Mouse (Mus musculus) lung, adult 2 months (tissue): Measurements from ENCODE around the gene Ptk7. TPM values are rescaled to one million over a fixed set of nuclear protein-coding genes. Genes with fewer than 3 reads are reported as not detected.

Experiments
- DNase-seq: peaks from one replicate; pipeline ENCODE4 v3.0.0; 2022
- H3K4me1 ChIP-seq: fragments of 200-500 bp; 2 replicates; pipeline ENCODE4 v1.6.1; 2011; ENCODE audit warnings: low read length; ENCODE audit not compliant: control insufficient read depth, insufficient read depth
- H3K4me3 ChIP-seq: fragments of 200-500 bp; replicated peaks from 2 replicates; pipeline ENCODE3; 2011; ENCODE audit warnings: low read depth, mild to moderate bottlenecking, control low read depth, low read length; ENCODE audit errors: extremely low read depth
- CTCF ChIP-seq: fragments of 200-500 bp; IDR thresholded peaks from 2 replicates; pipeline ENCODE4 v1.5.1; 2011; ENCODE audit warnings: mild to moderate bottlenecking, low read length, control low read depth; ENCODE audit not compliant: insufficient read depth
- POLR2A ChIP-seq: fragments of 200-500 bp; IDR thresholded peaks from 2 replicates; pipeline ENCODE4 v1.6.1; 2011; ENCODE audit warnings: low read depth, mild to moderate bottlenecking, control low read depth, low read length, borderline replicate concordance; ENCODE audit errors: extremely low read depth
- WGBS: fragments of 180-500 bp; shearing (Covaris S2); methylation state at CpG from one replicate; pipeline ENCODE4 v1.1.7; 2018; 5-methylcytosine and 5-hydroxymethylcytosine counted together
- polyA plus RNA-seq: library from polyadenylated mRNA; depleted of rRNA; stranded (reverse); fragments of >200 nt; gene quantifications from 2 replicates; pipeline ENCODE4 v1.2.3, GENCODE M21; 2012

The Ptk7 gene
- polyA plus RNA-seq, 1 experiment = 57.3 TPM

DNA sequence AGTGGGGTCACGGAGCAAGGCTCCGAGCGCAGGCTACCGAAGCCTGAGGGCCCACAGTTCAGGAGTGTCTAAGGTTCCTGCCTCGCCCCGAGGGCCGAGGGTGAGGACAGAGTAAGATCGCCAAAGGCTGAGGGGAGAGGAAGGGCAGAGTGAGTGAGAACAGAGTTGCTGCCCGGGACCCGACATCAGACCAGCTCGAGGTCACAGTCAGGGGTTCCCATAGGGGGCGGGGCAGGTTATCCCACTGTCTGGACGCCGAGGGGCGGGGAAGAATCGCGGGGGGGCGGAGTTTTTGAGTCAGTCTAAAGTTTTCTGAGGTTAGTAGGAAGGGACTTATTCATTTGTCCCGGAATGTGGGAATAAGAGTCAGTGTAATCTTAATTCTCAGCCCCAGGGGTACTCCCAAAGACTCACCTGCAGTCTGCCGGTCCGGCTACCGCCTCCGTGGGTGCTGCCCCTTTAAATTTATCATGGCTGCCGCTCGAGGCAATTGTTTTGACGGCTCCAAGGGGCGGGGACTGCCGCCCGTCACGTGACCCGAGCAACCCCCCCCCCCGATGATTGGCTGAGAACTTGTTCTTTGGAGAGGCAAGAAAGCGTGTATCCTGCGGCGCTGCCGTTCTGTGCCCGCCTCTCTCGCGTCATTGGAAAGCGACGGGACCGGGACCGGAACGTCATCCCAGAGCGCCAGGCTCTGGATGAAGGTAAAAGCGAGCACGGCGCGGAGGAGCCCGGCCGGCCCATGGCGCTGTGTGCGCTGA, 16.4 kb upstream of the Ptk7 start, which contains the start of the genes Klc4 and Mrpl2:
Gene Klc4, minus strand, starts transcription at position 462 of the 761 bp plus-strand sequence.
Gene Mrpl2, plus strand, starts transcription at position 669 of the 761 bp plus-strand sequence.
- Histone ChIP-seq H3K4me1 (peaks cover 12% of the 10 kb centered on the region), H3K4me3 (peak within 1 kb of the TSS; percentile 90)
- DNase-seq = peak; percentile 99
- TF ChIP-seq CTCF (no peak), POLR2A (peak; percentile 90)
- under 1% methylated on average over 53 of the region's 53 CpGs for WGBS

GRCm38 (mm10) chr17:46644916-46645475, 15.7 kb upstream of the Ptk7 start:
- 5% methylated on average over 11 of the region's 11 CpGs for WGBS
- Histone ChIP-seq H3K4me1 (peaks cover 11% of the 10 kb centered on the region), H3K4me3 (peak overlapping the region; percentile 90)
- TF ChIP-seq CTCF (no peak), POLR2A (peak; percentile 21; the same call in 1 of the 2 replicates)
- DNase-seq = peak; percentile 75

DNA sequence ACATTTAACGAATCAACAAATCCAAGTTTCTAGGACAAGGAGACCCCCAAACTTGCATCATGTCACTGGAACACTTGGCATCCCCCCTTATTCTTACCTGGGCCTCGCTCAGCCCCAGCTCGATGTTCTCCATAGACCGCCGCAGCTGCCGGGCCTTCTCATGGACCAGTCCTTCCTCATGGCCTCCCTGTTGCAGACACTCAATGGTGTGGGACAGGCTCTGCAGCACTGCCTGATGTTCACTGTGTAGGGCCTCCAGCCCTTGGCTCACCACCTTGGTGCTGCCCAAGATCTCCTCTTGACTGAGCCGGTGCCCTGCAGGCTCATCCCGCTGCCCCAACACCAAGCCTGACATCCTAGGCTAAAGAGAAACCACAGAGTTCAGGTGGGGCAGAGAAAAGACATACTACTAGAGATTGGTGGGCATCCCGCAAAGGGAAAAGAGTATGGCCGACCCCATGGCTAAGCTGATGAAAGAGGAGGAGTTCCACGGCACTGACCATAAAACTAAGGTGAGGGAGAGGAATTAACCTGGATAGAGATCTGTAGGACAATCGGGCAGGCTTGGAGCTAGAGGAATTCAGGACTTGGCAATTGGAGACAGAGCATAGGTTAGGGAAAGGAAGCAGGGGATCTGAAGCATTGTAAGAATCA, 15.0 kb upstream of the Ptk7 start:
- Histone ChIP-seq H3K4me3 (no peak overlapping the region), H3K4me1 (peaks cover 8% of the 10 kb centered on the region)
- no peak for DNase-seq
- TF ChIP-seq CTCF = no peak
- TF ChIP-seq POLR2A = no peak
- WGBS = 85% methylated on average over 12 of the region's 12 CpGs

- TF ChIP-seq CTCF (no peak), POLR2A (no peak)
- 88% methylated on average over 17 of the region's 17 CpGs for WGBS
- peaks cover 11% of the 10 kb centered on the region for H3K4me1 ChIP-seq
- DNase-seq = no peak
- H3K4me3 ChIP-seq = no peak overlapping the region
Observed at GRCm38 (mm10) chr17:46642060-46642459, 12.8 kb upstream of the Ptk7 start.

DNA sequence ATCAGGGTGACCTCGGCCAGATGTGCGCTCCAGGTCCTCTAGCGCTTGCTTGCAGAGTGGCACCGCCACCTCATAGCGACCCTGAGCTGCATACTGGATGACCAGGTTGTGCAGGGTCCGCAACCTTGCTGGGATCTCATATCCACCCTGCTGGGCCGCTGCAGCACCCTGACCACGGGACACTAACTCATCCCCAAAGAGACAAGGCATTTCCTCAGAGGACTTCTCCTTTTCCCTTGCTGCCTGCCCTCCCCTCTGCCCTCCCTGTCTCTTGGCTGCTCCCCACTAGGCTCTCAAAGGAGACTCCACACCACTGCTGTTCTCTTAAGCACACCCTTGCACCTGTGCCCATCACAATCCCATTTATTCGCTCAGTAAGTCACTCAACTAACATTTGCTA, 10.6 kb upstream of the Ptk7 start:
- Histone ChIP-seq H3K4me3 (no peak overlapping the region), H3K4me1 (peaks cover 9% of the 10 kb centered on the region)
- TF ChIP-seq POLR2A = no peak
- no peak for TF ChIP-seq CTCF
- DNase-seq = no peak
- WGBS = 78% methylated on average over 9 of the region's 9 CpGs

DNA sequence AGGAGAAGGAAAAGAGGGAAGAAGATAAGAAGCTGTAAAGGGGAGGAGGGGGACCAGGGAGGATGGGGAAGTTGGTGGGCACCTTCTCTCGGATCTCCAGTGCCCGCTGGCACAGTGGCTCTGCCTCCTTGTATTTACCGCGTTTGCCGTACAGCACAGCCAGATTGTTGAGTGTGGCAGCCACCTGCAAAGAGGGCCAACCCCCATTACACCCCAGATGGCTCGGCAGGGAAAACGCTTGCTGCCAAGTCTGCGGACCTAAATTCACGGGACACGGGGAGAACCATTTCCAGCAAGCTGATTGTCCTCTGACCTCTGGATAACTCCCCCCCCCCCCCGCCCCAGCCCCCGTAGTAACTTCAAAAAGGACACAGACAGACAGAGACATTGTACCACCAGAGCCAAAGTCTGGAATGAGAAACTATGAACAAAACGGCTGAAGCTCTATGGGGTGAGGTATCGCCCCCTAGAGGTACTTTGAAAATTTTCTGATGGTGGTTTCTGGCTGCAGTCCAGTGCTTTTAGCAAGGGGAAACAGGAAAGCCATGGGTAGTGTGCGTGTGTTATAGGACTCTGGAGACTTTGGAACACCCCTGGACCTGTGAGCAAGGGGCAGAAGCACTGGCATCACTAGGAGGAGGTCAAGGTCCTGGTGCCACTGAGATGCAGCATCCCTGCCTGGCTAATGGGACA, 7.7 kb upstream of the Ptk7 start:
- no peak overlapping the region for H3K4me3 ChIP-seq
- H3K4me1 ChIP-seq = peaks cover 3% of the 10 kb centered on the region; the same call in 1 of the 2 replicates
- TF ChIP-seq CTCF = peak; percentile 23
- TF ChIP-seq POLR2A = no peak
- DNase-seq = no peak
- 22% methylated on average over 15 of the region's 15 CpGs for WGBS

DNA sequence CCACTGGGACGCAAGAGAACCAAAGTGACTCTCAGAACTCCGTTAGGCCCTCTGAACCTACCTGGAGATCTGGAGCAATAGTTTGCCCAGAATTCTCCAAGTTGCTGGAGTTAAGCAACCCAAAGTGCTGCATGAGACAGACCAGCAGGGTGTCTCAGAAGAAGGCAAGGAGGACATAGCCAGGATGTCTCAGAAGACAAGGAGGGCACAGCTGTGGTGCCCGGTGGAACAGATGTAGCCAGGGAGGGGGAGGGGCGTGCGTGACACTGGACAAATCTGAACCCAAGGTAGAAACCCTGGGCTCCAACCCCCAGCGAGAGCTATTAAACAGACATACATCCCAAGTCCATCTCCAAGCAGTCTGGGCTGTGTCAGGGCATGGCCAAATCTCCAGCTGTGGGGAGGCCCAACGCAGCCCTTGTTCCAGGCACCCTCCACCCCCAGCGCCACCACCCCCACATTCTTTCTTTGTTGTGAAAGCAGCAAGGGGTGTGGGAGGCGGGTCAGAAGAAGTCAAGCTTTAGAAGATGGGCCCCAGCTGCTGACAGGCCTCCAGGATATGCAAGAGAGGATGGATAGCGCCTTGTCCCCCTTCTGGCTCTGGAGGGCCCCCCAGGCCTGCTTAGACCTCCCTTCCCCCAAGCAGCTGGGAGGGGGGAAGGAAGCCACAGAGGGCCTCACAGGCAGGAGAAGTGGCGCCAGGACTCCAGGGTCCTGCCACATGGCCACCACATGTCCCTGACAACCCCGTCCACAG, 559 bp upstream of the Ptk7 start:
- Histone ChIP-seq H3K4me1 (0 out of 2 replicates have a peak, but pooled peaks cover 2% of the 10 kb centered on the region), H3K4me3 (peak overlapping the region; percentile 85)
- TF ChIP-seq POLR2A (peak; percentile 48; the same call in 1 of the 2 replicates), CTCF (no peak)
- no peak for DNase-seq
- 26% methylated on average over 12 of the region's 12 CpGs for WGBS

GRCm38 (mm10) chr17:46628471-46628790, 873 bp downstream of the Ptk7 start:
- no peak for TF ChIP-seq POLR2A
- TF ChIP-seq CTCF = no peak
- 2% methylated on average over 13 of the region's 13 CpGs for WGBS

GRCm38 (mm10) chr17:46627409-46627808, 1.9 kb downstream of the Ptk7 start:
- no peak overlapping the region for H3K4me3 ChIP-seq
- no peak for DNase-seq
- peak; percentile 19; the same call in 1 of the 2 replicates for TF ChIP-seq POLR2A
- TF ChIP-seq CTCF = no peak
- peaks cover 9% of the 10 kb centered on the region for H3K4me1 ChIP-seq
- 57% methylated on average over 6 of the region's 6 CpGs for WGBS

More at GRCm38 (mm10) chr17:46628471-46628790, 873 bp downstream of the Ptk7 start:
- Histone ChIP-seq H3K4me3 (peak overlapping the region; percentile 85), H3K4me1 (peaks cover 9% of the 10 kb centered on the region)
- no peak for DNase-seq
